Mouse (Mus musculus): ENCODE data around the gene Zzef1. TPM values are rescaled to one million over a fixed set of nuclear protein-coding genes. Genes with fewer than 3 reads are reported as not detected.

Gene Zzef1
- polyA plus RNA-seq, 1 experiment from 2014 or later: 7.2 TPM

DNA sequence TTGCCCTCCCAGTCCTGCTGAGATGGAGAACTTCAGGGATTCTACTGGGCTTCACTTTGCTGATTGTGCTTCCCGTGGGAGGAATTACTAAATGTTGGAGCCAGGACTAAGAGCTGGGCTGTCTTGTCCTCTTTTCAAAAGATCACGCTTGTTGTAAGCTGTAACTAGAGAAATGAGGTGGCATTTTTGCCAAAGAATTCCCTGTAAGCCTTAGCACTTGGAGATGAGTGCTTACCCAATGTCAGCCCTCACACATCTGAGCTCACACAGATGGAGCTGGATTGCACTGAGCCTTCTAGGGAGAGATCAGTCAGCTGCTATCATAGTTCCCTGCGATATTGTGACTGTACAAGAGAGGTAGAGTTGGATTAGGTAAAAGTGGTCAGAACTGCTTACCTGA is 65.2 kb downstream of the Zzef1 start:
- Histone ChIP-seq H3K4me2 (ENCODE audit: low read depth, severe bottlenecking) (no peak overlapping the region), H3K27me3 (ENCODE audit: control insufficient read depth, insufficient read depth, low read length) (no peaks in the 10 kb centered on the region), H3K4me3 (ENCODE audit: low read depth, low read length) (no peak overlapping the region), H3K9me3 (ENCODE audit: control insufficient read depth, low read length) (no peaks in the 10 kb centered on the region), H3K36me3 (ENCODE audit: control insufficient read depth, insufficient read depth, low read length) (peaks cover 2% of the 10 kb centered on the region; the same call in 1 of the 2 replicates), H3K27ac (replicated peaks; ENCODE audit: low read depth, low read length) (no peak overlapping the region), H3K9ac (ENCODE audit: low read length) (no peak overlapping the region), H3K4me1 (ENCODE audit: control insufficient read depth, insufficient read depth, low read length) (no peaks in the 10 kb centered on the region)
- DNase-seq (ENCODE audit: low spot score) (no peak), ATAC-seq (ENCODE audit: insufficient number of reproducible peaks, low FRiP score, low TSS enrichment, low read depth) (no peak)
- WGBS: 94% methylated on average over 3 of the region's 3 CpGs

DNA sequence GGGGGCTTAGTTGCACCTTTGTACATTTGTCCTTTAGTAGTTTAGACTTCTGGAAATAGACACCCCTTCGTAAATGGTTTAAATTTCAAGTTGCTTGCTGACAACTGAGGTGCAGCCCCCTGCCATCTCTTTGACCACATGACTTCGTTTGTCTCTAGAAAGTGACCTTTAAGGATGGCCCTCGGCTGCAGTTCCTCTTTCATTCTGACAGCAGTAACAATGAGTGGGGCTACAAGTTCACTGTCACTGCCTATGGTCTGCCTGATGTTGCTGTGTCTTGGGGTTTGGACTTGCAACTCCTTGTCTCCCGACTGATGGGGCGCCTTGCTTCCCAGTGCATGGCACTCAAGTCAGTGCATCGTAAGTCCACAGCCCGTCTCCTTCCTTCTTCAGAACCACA is 70.4 kb downstream of the Zzef1 start:
- H3K27ac ChIP-seq (replicated peaks; ENCODE audit: low read depth, low read length): no peak overlapping the region
- no peaks in the 10 kb centered on the region for H3K9me3 ChIP-seq (ENCODE audit: control insufficient read depth, low read length)
- H3K4me1 ChIP-seq (ENCODE audit: control insufficient read depth, insufficient read depth, low read length): no peaks in the 10 kb centered on the region
- ATAC-seq (ENCODE audit: insufficient number of reproducible peaks, low FRiP score, low TSS enrichment, low read depth): no peak
- DNase-seq (ENCODE audit: low spot score): no peak
- no peak overlapping the region for H3K4me3 ChIP-seq (ENCODE audit: low read depth, low read length)
- H3K36me3 ChIP-seq (ENCODE audit: control insufficient read depth, insufficient read depth, low read length): peaks cover 5% of the 10 kb centered on the region; the same call in 1 of the 2 replicates
- H3K4me2 ChIP-seq (ENCODE audit: low read depth, severe bottlenecking): no peak overlapping the region
- no peak overlapping the region for H3K9ac ChIP-seq (ENCODE audit: low read length)
- 91% methylated on average over 7 of the region's 7 CpGs for WGBS
- no peaks in the 10 kb centered on the region for H3K27me3 ChIP-seq (ENCODE audit: control insufficient read depth, insufficient read depth, low read length)

DNA sequence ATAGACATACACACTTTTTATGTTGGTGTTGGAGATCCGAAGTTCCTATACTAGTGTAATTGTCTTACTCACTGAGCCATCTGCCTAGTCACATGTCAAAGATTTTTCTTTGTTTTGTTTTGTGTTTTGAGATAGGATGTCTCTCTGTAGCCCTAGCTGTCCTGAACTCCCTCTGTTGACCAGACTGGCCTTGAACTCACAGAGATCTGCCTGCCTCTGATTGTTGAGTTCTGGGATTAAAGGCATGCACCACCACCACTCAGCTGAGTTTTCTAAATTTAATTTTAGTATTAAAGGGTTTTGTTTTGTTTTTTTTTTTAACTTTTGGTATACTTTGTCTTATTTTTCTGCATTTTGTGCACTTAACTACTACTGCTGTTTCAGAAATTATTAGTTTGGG is 76.0 kb downstream of the Zzef1 start:
- Histone ChIP-seq H3K27ac (replicated peaks; ENCODE audit: low read depth, low read length) (no peak overlapping the region), H3K4me2 (ENCODE audit: low read depth, severe bottlenecking) (no peak overlapping the region), H3K4me1 (ENCODE audit: control insufficient read depth, insufficient read depth, low read length) (no peaks in the 10 kb centered on the region), H3K9me3 (ENCODE audit: control insufficient read depth, low read length) (no peaks in the 10 kb centered on the region), H3K36me3 (ENCODE audit: control insufficient read depth, insufficient read depth, low read length) (no peaks in the 10 kb centered on the region; the same call in 1 of the 2 replicates), H3K27me3 (ENCODE audit: control insufficient read depth, insufficient read depth, low read length) (no peaks in the 10 kb centered on the region), H3K4me3 (ENCODE audit: low read depth, low read length) (no peak overlapping the region), H3K9ac (ENCODE audit: low read length) (no peak overlapping the region)
- ATAC-seq (ENCODE audit: insufficient number of reproducible peaks, low FRiP score, low TSS enrichment, low read depth): no peak
- 85% methylated on average over 1 of the region's 1 CpGs for WGBS
- DNase-seq (ENCODE audit: low spot score): no peak

DNA sequence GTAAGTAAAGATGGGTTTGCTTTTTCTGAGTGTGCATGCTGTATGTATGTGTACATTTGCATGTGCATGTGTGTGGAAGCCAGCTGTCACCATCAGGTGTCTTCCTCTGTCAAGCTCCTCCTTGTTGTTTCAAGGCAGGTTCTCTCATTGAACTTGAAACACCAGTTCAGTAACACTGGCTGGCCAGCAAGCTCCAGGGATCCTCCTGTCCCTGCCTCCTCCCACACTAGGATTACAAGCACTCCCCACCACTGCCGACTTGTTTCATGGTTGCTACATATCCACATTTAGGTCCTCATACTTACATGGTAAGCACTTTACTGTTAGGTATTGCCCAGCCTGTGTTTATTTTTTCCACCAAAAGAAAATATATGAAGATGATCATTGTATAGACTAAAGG is 96.6 kb downstream of the Zzef1 start:
- DNase-seq (ENCODE audit: low spot score) (no peak), ATAC-seq (ENCODE audit: insufficient number of reproducible peaks, low FRiP score, low TSS enrichment, low read depth) (no peak)
- Histone ChIP-seq H3K9ac (ENCODE audit: low read length) (no peak overlapping the region), H3K27me3 (ENCODE audit: control insufficient read depth, insufficient read depth, low read length) (no peaks in the 10 kb centered on the region), H3K9me3 (ENCODE audit: control insufficient read depth, low read length) (no peaks in the 10 kb centered on the region), H3K36me3 (ENCODE audit: control insufficient read depth, insufficient read depth, low read length) (no peaks in the 10 kb centered on the region; the same call in 1 of the 2 replicates), H3K4me2 (ENCODE audit: low read depth, severe bottlenecking) (no peak overlapping the region), H3K27ac (replicated peaks; ENCODE audit: low read depth, low read length) (no peak overlapping the region), H3K4me3 (ENCODE audit: low read depth, low read length) (no peak overlapping the region), H3K4me1 (ENCODE audit: control insufficient read depth, insufficient read depth, low read length) (no peaks in the 10 kb centered on the region)
- 87% methylated on average over 1 of the region's 1 CpGs for WGBS

DNA sequence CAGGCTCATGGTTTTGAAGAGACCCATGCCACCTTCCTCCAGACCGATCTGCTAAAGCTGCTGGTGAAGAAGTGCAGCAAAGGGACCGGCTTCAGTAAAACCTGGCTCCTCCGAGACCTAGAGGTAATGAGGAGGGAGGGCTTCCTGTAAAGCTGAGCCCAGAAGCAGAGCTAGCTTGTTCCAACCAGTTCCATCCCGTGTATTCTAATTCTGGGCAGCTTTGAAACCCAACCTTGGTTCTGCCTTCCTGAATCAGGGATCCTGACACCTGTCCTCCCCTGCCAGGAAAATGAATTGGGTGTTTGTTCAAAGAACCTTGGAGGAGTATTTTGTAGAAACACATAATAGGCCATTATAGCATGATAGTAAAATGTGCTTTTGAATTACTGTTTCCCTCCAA is 112.4 kb downstream of the Zzef1 start:
- H3K27me3 ChIP-seq (ENCODE audit: control insufficient read depth, insufficient read depth, low read length): no peaks in the 10 kb centered on the region
- peaks cover 8% of the 10 kb centered on the region; the same call in 1 of the 2 replicates for H3K36me3 ChIP-seq (ENCODE audit: control insufficient read depth, insufficient read depth, low read length)
- H3K4me1 ChIP-seq (ENCODE audit: control insufficient read depth, insufficient read depth, low read length): no peaks in the 10 kb centered on the region
- ATAC-seq (ENCODE audit: insufficient number of reproducible peaks, low FRiP score, low TSS enrichment, low read depth): no peak
- 81% methylated on average over 4 of the region's 4 CpGs for WGBS
- H3K9ac ChIP-seq (ENCODE audit: low read length): no peak overlapping the region
- no peak overlapping the region for H3K4me2 ChIP-seq (ENCODE audit: low read depth, severe bottlenecking)
- no peak for DNase-seq (ENCODE audit: low spot score)
- no peak overlapping the region for H3K4me3 ChIP-seq (ENCODE audit: low read depth, low read length)
- no peaks in the 10 kb centered on the region for H3K9me3 ChIP-seq (ENCODE audit: control insufficient read depth, low read length)
- no peak overlapping the region for H3K27ac ChIP-seq (replicated peaks; ENCODE audit: low read depth, low read length)

GRCm38 (mm10) chr11:72917299-72917996 is 121.4 kb downstream of the Zzef1 start:
- H3K27ac ChIP-seq (replicated peaks; ENCODE audit: low read depth, low read length): no peak overlapping the region
- no peak overlapping the region for H3K4me3 ChIP-seq (ENCODE audit: low read depth, low read length)
- H3K36me3 ChIP-seq (ENCODE audit: control insufficient read depth, insufficient read depth, low read length): 0 out of 2 replicates have a peak, but pooled peaks cover 4% of the 10 kb centered on the region
- H3K9ac ChIP-seq (ENCODE audit: low read length): no peak overlapping the region
- H3K4me2 ChIP-seq (ENCODE audit: low read depth, severe bottlenecking): no peak overlapping the region
- H3K4me1 ChIP-seq (ENCODE audit: control insufficient read depth, insufficient read depth, low read length): no peaks in the 10 kb centered on the region
- ATAC-seq (ENCODE audit: insufficient number of reproducible peaks, low FRiP score, low TSS enrichment, low read depth) (no peak), DNase-seq (ENCODE audit: low spot score) (no peak)
- H3K27me3 ChIP-seq (ENCODE audit: control insufficient read depth, insufficient read depth, low read length): no peaks in the 10 kb centered on the region
- 75% methylated on average over 7 of the region's 7 CpGs for WGBS
- no peaks in the 10 kb centered on the region for H3K9me3 ChIP-seq (ENCODE audit: control insufficient read depth, low read length)

DNA sequence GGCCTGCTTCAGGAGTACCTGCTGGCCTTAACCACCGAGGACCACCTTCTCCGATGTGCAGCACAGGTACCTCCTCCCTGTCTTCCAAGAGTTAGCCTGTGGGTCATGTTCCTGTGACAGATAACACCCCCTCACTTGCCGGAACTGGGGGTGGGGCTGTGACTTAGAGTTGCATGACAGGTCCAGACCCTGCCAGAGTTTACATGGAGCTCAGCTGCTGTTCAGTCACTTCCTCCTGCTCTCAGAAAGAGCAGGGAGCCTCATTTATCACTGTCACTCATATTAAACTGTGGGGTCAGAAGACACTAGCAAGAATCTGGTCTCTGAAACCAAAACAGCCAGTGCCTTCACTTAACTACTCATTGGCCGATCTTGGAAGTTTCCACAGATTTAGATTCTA is 127.1 kb downstream of the Zzef1 start:
- H3K4me2 ChIP-seq (ENCODE audit: low read depth, severe bottlenecking): no peak overlapping the region
- ATAC-seq (ENCODE audit: insufficient number of reproducible peaks, low FRiP score, low TSS enrichment, low read depth): no peak
- no peak overlapping the region for H3K4me3 ChIP-seq (ENCODE audit: low read depth, low read length)
- no peak overlapping the region for H3K9ac ChIP-seq (ENCODE audit: low read length)
- H3K4me1 ChIP-seq (ENCODE audit: control insufficient read depth, insufficient read depth, low read length): no peaks in the 10 kb centered on the region
- no peaks in the 10 kb centered on the region for H3K9me3 ChIP-seq (ENCODE audit: control insufficient read depth, low read length)
- no peaks in the 10 kb centered on the region for H3K36me3 ChIP-seq (ENCODE audit: control insufficient read depth, insufficient read depth, low read length)
- no peak overlapping the region for H3K27ac ChIP-seq (replicated peaks; ENCODE audit: low read depth, low read length)
- 77% methylated on average over 4 of the region's 4 CpGs for WGBS
- DNase-seq (ENCODE audit: low spot score): no peak
- H3K27me3 ChIP-seq (ENCODE audit: control insufficient read depth, insufficient read depth, low read length): no peaks in the 10 kb centered on the region

DNA sequence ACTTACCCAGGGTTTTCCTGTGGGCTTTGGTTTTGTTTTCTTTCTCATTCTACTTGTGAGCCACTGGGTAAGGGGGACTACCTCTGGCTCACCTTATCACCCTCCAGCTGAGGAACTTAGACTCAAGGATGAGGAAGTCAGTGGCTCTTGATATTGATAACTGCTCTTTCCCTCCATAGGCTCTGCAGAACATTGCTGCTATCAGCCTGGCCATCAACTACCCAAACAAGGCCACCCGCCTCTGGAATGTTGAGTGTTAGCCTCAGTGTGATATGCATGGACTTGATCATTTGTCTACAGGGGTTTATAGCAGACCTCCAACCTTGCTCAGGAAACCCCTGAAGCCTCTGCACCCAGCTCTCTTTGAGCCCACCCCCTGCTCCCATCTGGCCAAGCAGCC is 128.4 kb downstream of the Zzef1 start:
- DNase-seq (ENCODE audit: low spot score): no peak
- no peaks in the 10 kb centered on the region for H3K4me1 ChIP-seq (ENCODE audit: control insufficient read depth, insufficient read depth, low read length)
- no peaks in the 10 kb centered on the region for H3K9me3 ChIP-seq (ENCODE audit: control insufficient read depth, low read length)
- H3K4me3 ChIP-seq (ENCODE audit: low read depth, low read length): no peak overlapping the region
- ATAC-seq (ENCODE audit: insufficient number of reproducible peaks, low FRiP score, low TSS enrichment, low read depth): no peak
- no peak overlapping the region for H3K9ac ChIP-seq (ENCODE audit: low read length)
- no peaks in the 10 kb centered on the region for H3K36me3 ChIP-seq (ENCODE audit: control insufficient read depth, insufficient read depth, low read length)
- no peaks in the 10 kb centered on the region for H3K27me3 ChIP-seq (ENCODE audit: control insufficient read depth, insufficient read depth, low read length)
- 90% methylated on average over 1 of the region's 1 CpGs for WGBS
- no peak overlapping the region for H3K27ac ChIP-seq (replicated peaks; ENCODE audit: low read depth, low read length)
- H3K4me2 ChIP-seq (ENCODE audit: low read depth, severe bottlenecking): no peak overlapping the region

DNA sequence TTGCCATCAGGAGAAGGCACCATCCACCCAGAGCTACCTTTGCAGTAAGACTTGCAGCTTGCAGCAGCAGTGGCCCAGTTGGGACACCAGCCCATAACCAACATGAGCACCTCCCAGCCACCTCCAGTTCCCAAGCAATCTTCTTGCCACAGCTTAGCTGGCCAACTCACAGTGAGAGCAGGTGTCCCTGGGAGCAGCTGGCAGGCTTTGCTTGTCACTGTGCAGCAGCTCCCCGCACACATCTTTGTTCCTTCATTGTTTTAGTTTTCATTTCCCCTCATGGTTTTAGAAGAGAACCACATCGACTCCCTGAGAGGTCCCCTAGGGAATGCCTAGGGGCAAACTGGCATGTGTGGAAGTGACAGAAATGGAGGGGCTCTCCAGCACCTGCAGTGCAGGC is 129.0 kb downstream of the Zzef1 start:
- H3K4me3 ChIP-seq (ENCODE audit: low read depth, low read length): no peak overlapping the region
- H3K27ac ChIP-seq (replicated peaks; ENCODE audit: low read depth, low read length): no peak overlapping the region
- DNase-seq (ENCODE audit: low spot score) (no peak), ATAC-seq (ENCODE audit: insufficient number of reproducible peaks, low FRiP score, low TSS enrichment, low read depth) (no peak)
- 87% methylated on average over 2 of the region's 2 CpGs for WGBS
- no peaks in the 10 kb centered on the region for H3K9me3 ChIP-seq (ENCODE audit: control insufficient read depth, low read length)
- H3K4me1 ChIP-seq (ENCODE audit: control insufficient read depth, insufficient read depth, low read length): no peaks in the 10 kb centered on the region
- H3K36me3 ChIP-seq (ENCODE audit: control insufficient read depth, insufficient read depth, low read length): no peaks in the 10 kb centered on the region
- no peak overlapping the region for H3K4me2 ChIP-seq (ENCODE audit: low read depth, severe bottlenecking)
- no peak overlapping the region for H3K9ac ChIP-seq (ENCODE audit: low read length)
- no peaks in the 10 kb centered on the region for H3K27me3 ChIP-seq (ENCODE audit: control insufficient read depth, insufficient read depth, low read length)

Data from limb, embryonic 11.5 days (tissue).